Mouse (Mus musculus) testis, adult 2 months (tissue): ENCODE results near the gene Spats2l.

ENCODE experiments used
- CTCF ChIP-seq: fragments of 200-500 bp; IDR thresholded peaks from 2 replicates; pipeline ENCODE4 v1.5.1; 2012; ENCODE audit warnings: low read depth, mild to moderate bottlenecking, inconsistent platforms, low read length, moderate library complexity; ENCODE audit not compliant: control insufficient read depth, insufficient read depth, insufficient replicate concordance
- POLR2A ChIP-seq: fragments of 200-500 bp; IDR thresholded peaks from 2 replicates; pipeline ENCODE4 v1.6.1; 2012; ENCODE audit warnings: low read depth, mild to moderate bottlenecking, inconsistent platforms, low read length, moderate library complexity; ENCODE audit not compliant: control insufficient read depth

GRCm38 (mm10) chr1:57996133-57996615 lies 222.2 kb downstream of the Spats2l start:
- TF ChIP-seq CTCF, result no peak
- no peak for TF ChIP-seq POLR2A
